Mouse (Mus musculus) MEL (cell line): ENCODE results near the gene Xrcc1. TPM values are rescaled to one million over a fixed set of nuclear protein-coding genes. Genes with fewer than 3 reads are reported as not detected.

Source experiments
- DNase-seq: peaks from one replicate; pipeline ENCODE4 v3.0.0; 2011; ENCODE audit warnings: low read depth, low spot score
- H3K27ac ChIP-seq: 2 replicates; pipeline ENCODE4 v1.5.1; 2012; ENCODE audit warnings: low read depth, mild to moderate bottlenecking, control low read depth, low read length, moderate library complexity; ENCODE audit not compliant: control insufficient read depth
- H3K27me3 ChIP-seq, 2 experiments: fragments of 150-350 bp in 1 of 2; sonication (generic) in 1 of 2; 2 replicates each; pipeline ENCODE4 v1.6.1; 2012; ENCODE audit warnings: low read length in 2 of 2, mild to moderate bottlenecking in 2 of 2, improper control_type of control experiment in 1 of 2, moderate library complexity in 1 of 2; ENCODE audit not compliant: insufficient read depth in 2 of 2, control insufficient read depth in 1 of 2
- H3K36me3 ChIP-seq, 2 experiments: 2 replicates each; pipeline ENCODE4 v1.6.1; 2012 to 2014; ENCODE audit warnings: low read length in 2 of 2, improper control_type of control experiment in 1 of 2, inconsistent platforms in 1 of 2, mild to moderate bottlenecking in 1 of 2; ENCODE audit not compliant: insufficient read depth in 2 of 2, control insufficient read depth in 1 of 2
- H3K4me1 ChIP-seq, 2 experiments: fragments of 150-350 bp in 1 of 2; sonication (generic) in 1 of 2; 2 replicates each; pipeline ENCODE4 v1.6.1; 2012; ENCODE audit warnings: low read length in 2 of 2, improper control_type of control experiment in 1 of 2, mild to moderate bottlenecking in 1 of 2; ENCODE audit not compliant: insufficient read depth in 2 of 2, control insufficient read depth in 1 of 2
- H3K4me3 ChIP-seq, 2 experiments: fragments of 150-350 bp in 1 of 2; sonication (generic) in 1 of 2; 2 replicates each; pipeline ENCODE4 v1.5.1; 2012; ENCODE audit warnings: low read depth in 2 of 2, low read length in 2 of 2, mild to moderate bottlenecking in 2 of 2, moderate library complexity in 2 of 2, control low read depth in 1 of 2, improper control_type of control experiment in 1 of 2; ENCODE audit not compliant: control insufficient read depth in 1 of 2, insufficient read depth in 1 of 2
- H3K79me2 ChIP-seq: 2 replicates; pipeline ENCODE4 v1.6.1; 2012; ENCODE audit warnings: mild to moderate bottlenecking, low read length, moderate library complexity; ENCODE audit not compliant: control insufficient read depth, poor library complexity, insufficient read depth
- H3K9ac ChIP-seq: 2 replicates; pipeline ENCODE4 v1.6.1; 2012; ENCODE audit warnings: low read depth, mild to moderate bottlenecking, control low read depth, low read length, moderate library complexity; ENCODE audit not compliant: control insufficient read depth, poor library complexity, severe bottlenecking
- H3K9me3 ChIP-seq: fragments of 150-350 bp; sonication (generic); replicated peaks from 2 replicates; pipeline ENCODE4 v1.6.1; 2012; ENCODE audit warnings: mild to moderate bottlenecking, low read length, improper control_type of control experiment, moderate library complexity; ENCODE audit not compliant: insufficient read depth
- CHD1 ChIP-seq: IDR thresholded peaks from 2 replicates; pipeline ENCODE4 v1.6.1; 2012; ENCODE audit warnings: low read depth, mild to moderate bottlenecking, inconsistent platforms, low read length, improper control_type of control experiment
- CTCF ChIP-seq, 3 experiments: IDR thresholded peaks in 2 of 3; conservative IDR thresholded peaks in 1 of 3; 2 replicates each; pipeline ENCODE4 v1.5.1; 2011 to 2012; ENCODE audit warnings: low read length in 3 of 3, low read depth in 2 of 3, mild to moderate bottlenecking in 2 of 3, improper control_type of control experiment in 1 of 3, inconsistent platforms in 1 of 3, mixed read lengths in 1 of 3, moderate library complexity in 1 of 3; ENCODE audit not compliant: control insufficient read depth in 1 of 3, insufficient read depth in 1 of 3, poor library complexity in 1 of 3, severe bottlenecking in 1 of 3
- ELF1 ChIP-seq: IDR thresholded peaks from 2 replicates; pipeline ENCODE4 v1.6.1; 2014; ENCODE audit warnings: low read depth, mild to moderate bottlenecking, inconsistent platforms, low read length, improper control_type of control experiment, moderate library complexity
- ETS1 ChIP-seq: IDR thresholded peaks from 2 replicates; pipeline ENCODE4 v1.6.1; 2012; ENCODE audit warnings: low read depth, mild to moderate bottlenecking, inconsistent platforms, low read length, improper control_type of control experiment, moderate library complexity
- GABPA ChIP-seq: IDR thresholded peaks from 2 replicates; pipeline ENCODE4 v1.6.1; 2012; ENCODE audit warnings: low read depth, mild to moderate bottlenecking, inconsistent platforms, low read length, improper control_type of control experiment, moderate library complexity
- GATA1 ChIP-seq: IDR thresholded peaks from 2 replicates; pipeline ENCODE4 v1.6.1; 2011; ENCODE audit warnings: low read depth, low read length, improper control_type of control experiment
- HCFC1 ChIP-seq: IDR thresholded peaks from 2 replicates; pipeline ENCODE4 v1.6.1; 2012; ENCODE audit warnings: low read depth, mild to moderate bottlenecking, inconsistent platforms, low read length, improper control_type of control experiment, moderate library complexity
- JUND ChIP-seq: IDR thresholded peaks from 2 replicates; pipeline ENCODE4 v1.6.1; 2011; ENCODE audit warnings: low read depth, mild to moderate bottlenecking, improper control_type of control experiment, low read length
- KAT2A ChIP-seq: conservative IDR thresholded peaks from 2 replicates; pipeline ENCODE4 v1.6.1; 2012; ENCODE audit warnings: low read depth, low read length, improper control_type of control experiment, inconsistent platforms
- MAFK ChIP-seq: IDR thresholded peaks from 2 replicates; pipeline ENCODE4 v1.6.1; 2011; ENCODE audit warnings: low read depth, mild to moderate bottlenecking, low read length, improper control_type of control experiment, borderline replicate concordance
- MAX ChIP-seq: IDR thresholded peaks from 2 replicates; pipeline ENCODE4 v1.6.1; 2011; ENCODE audit warnings: low read length, improper control_type of control experiment
- MXI1 ChIP-seq: IDR thresholded peaks from 2 replicates; pipeline ENCODE4 v1.6.1; 2011; ENCODE audit warnings: mild to moderate bottlenecking, low read depth, low read length, improper control_type of control experiment
- NELFE ChIP-seq: IDR thresholded peaks from 2 replicates; pipeline ENCODE4 v1.6.1; 2011; ENCODE audit warnings: low read depth, low read length, improper control_type of control experiment
- POLR2AphosphoS2 ChIP-seq: IDR thresholded peaks from 2 replicates; pipeline ENCODE4 v1.6.1; 2011; ENCODE audit warnings: low read length, improper control_type of control experiment
- POLR2AphosphoS5 ChIP-seq: IDR thresholded peaks from 2 replicates; pipeline ENCODE4 v1.6.1; 2012; ENCODE audit warnings: low read depth, borderline replicate concordance, mild to moderate bottlenecking, inconsistent platforms, low read length, moderate library complexity, mixed read lengths
- RAD21 ChIP-seq: IDR thresholded peaks from 2 replicates; pipeline ENCODE4 v1.6.1; 2011; ENCODE audit warnings: mild to moderate bottlenecking, low read depth, low read length, improper control_type of control experiment
- RCOR1 ChIP-seq: IDR thresholded peaks from 2 replicates; pipeline ENCODE4 v1.6.1; 2012; ENCODE audit warnings: low read depth, mild to moderate bottlenecking, inconsistent platforms, low read length, improper control_type of control experiment
- SIN3A ChIP-seq: IDR thresholded peaks from 2 replicates; pipeline ENCODE4 v1.6.1; 2012; ENCODE audit warnings: low read length, improper control_type of control experiment, inconsistent platforms
- SMC3 ChIP-seq: IDR thresholded peaks from 2 replicates; pipeline ENCODE4 v1.6.1; 2011; ENCODE audit warnings: low read depth, low read length, improper control_type of control experiment
- TAL1 ChIP-seq: IDR thresholded peaks from 2 replicates; pipeline ENCODE4 v1.6.1; 2012; ENCODE audit warnings: mild to moderate bottlenecking, inconsistent platforms, low read length, moderate library complexity, mixed read lengths
- TCF12 ChIP-seq: IDR thresholded peaks from 2 replicates; pipeline ENCODE4 v1.6.1; 2014; ENCODE audit warnings: low read depth, mild to moderate bottlenecking, inconsistent platforms, low read length, improper control_type of control experiment, moderate library complexity
- UBTF ChIP-seq: IDR thresholded peaks from 2 replicates; pipeline ENCODE4 v1.6.1; 2012; ENCODE audit warnings: low read depth, mild to moderate bottlenecking, inconsistent platforms, low read length, improper control_type of control experiment, moderate library complexity, borderline replicate concordance; ENCODE audit not compliant: insufficient read depth
- USF1 ChIP-seq: IDR thresholded peaks from 2 replicates; pipeline ENCODE4 v1.6.1; 2014; ENCODE audit warnings: low read depth, mild to moderate bottlenecking, inconsistent platforms, low read length, improper control_type of control experiment, moderate library complexity
- USF2 ChIP-seq, 2 experiments: IDR thresholded peaks; 2 replicates each; pipeline ENCODE4 v1.6.1; 2011 to 2012; ENCODE audit warnings: improper control_type of control experiment in 2 of 2, low read length in 2 of 2, borderline replicate concordance in 1 of 2, inconsistent platforms in 1 of 2, low read depth in 1 of 2, mild to moderate bottlenecking in 1 of 2; ENCODE audit not compliant: insufficient read depth in 1 of 2
- ZKSCAN1 ChIP-seq: IDR thresholded peaks from 2 replicates; pipeline ENCODE4 v1.6.1; 2012; ENCODE audit warnings: low read depth, mild to moderate bottlenecking, inconsistent platforms, low read length, improper control_type of control experiment, moderate library complexity
- ZMIZ1 ChIP-seq: IDR thresholded peaks from 2 replicates; pipeline ENCODE4 v1.6.1; 2012; ENCODE audit warnings: low read depth, mild to moderate bottlenecking, inconsistent platforms, low read length, improper control_type of control experiment, moderate library complexity
- ZNF384 ChIP-seq: IDR thresholded peaks from 2 replicates; pipeline ENCODE4 v1.6.1; 2012; ENCODE audit warnings: low read depth, mild to moderate bottlenecking, inconsistent platforms, low read length, improper control_type of control experiment
- polyA plus RNA-seq, 2 experiments: library from polyadenylated mRNA; stranded (reverse) in 1 of 2; unstranded in 1 of 2; fragments of >175 nt in 1 of 2; fragments of >200 nt in 1 of 2; gene quantifications; 2 replicates each; pipeline versions ENCODE4 v1.2.1 to v1.2.4; 2012; ENCODE audit warnings: low replicate concordance in 2 of 2, low read depth in 1 of 2; ENCODE audit not compliant: insufficient read length in 2 of 2, insufficient read depth in 1 of 2, missing spikeins in 1 of 2
- total RNA-seq: library from RNA; depleted of rRNA; stranded (reverse); fragments of 300-350 nt; gene quantifications from 2 replicates; pipeline ENCODE4 v1.2.3, GENCODE M21; 2012

The Xrcc1 gene
- total and polyA plus RNA-seq, 3 experiments = 97.4 to 574 (median 101) TPM

- H3K36me3 ChIP-seq = no peaks in the 10 kb centered on the region
- TF ChIP-seq CTCF (IDR thresholded peaks at IDR 0.05 in 2 of 3, conservative IDR thresholded peaks at IDR 0.05 in 1 of 3; ENCODE audit: control insufficient read depth in 1 of 3, insufficient read depth in 1 of 3, low read depth in 2 of 3, low read length in 3 of 3, poor library complexity in 1 of 3, severe bottlenecking in 1 of 3) (peak; percentile 44 to 64 (median 60)), TAL1 (no peak), ZMIZ1 (no peak), POLR2AphosphoS5 (no peak), MAFK (no peak), ELF1 (no peak), MAX (no peak), ZKSCAN1 (no peak), RCOR1 (no peak), SIN3A (no peak), GABPA (no peak), RAD21 (0 out of 2 replicates have a peak, but pooled peaks have one; percentile 1), UBTF (no peak), CHD1 (no peak), POLR2AphosphoS2 (no peak), NELFE (no peak), SMC3 (peak; percentile 40), TCF12 (no peak), JUND (no peak), KAT2A (no peak), HCFC1 (no peak), MXI1 (no peak), ETS1 (no peak), USF1 (no peak), USF2 (IDR thresholded peaks at IDR 0.05; ENCODE audit: borderline replicate concordance in 1 of 2, insufficient read depth in 1 of 2, low read depth in 1 of 2, low read length in 2 of 2) (no peak), ZNF384 (no peak), GATA1 (no peak)
- DNase-seq = peak; percentile 55
- no peak overlapping the region for H3K27ac ChIP-seq
- H3K79me2 ChIP-seq = no peaks in the 10 kb centered on the region
- H3K4me3 ChIP-seq = no peak overlapping the region
- H3K4me1 ChIP-seq = no peaks in the 10 kb centered on the region
- H3K27me3 ChIP-seq = no peaks in the 10 kb centered on the region
- no peak overlapping the region for H3K9ac ChIP-seq
- no peaks in the 10 kb centered on the region for H3K9me3 ChIP-seq
These were observed 53.4 kb downstream of the Xrcc1 start for GRCm38 (mm10) chr7:24599211-24600067.
